Mouse (Mus musculus) MEL (cell line): ENCODE measurements at regions not wholly inside any gene's neighbourhood (a gene's known extent, or its start where the extent isn't known, plus 50 kb on each side); places are given as distances from the start of the nearest gene placed in this dataset.

Experiments used
- DNase-seq: peaks from one replicate; pipeline ENCODE4 v3.0.0; 2011; ENCODE audit warnings: low read depth, low spot score
- H3K27ac ChIP-seq: 2 replicates; pipeline ENCODE4 v1.5.1; 2012; ENCODE audit warnings: low read depth, mild to moderate bottlenecking, control low read depth, low read length, moderate library complexity; ENCODE audit not compliant: control insufficient read depth
- H3K27me3 ChIP-seq, 2 experiments: fragments of 150-350 bp in 1 of 2; sonication (generic) in 1 of 2; 2 replicates each; pipeline ENCODE4 v1.6.1; 2012; ENCODE audit warnings: low read length in 2 of 2, mild to moderate bottlenecking in 2 of 2, improper control_type of control experiment in 1 of 2, moderate library complexity in 1 of 2; ENCODE audit not compliant: insufficient read depth in 2 of 2, control insufficient read depth in 1 of 2
- H3K36me3 ChIP-seq, 2 experiments: 2 replicates each; pipeline ENCODE4 v1.6.1; 2012 to 2014; ENCODE audit warnings: low read length in 2 of 2, improper control_type of control experiment in 1 of 2, inconsistent platforms in 1 of 2, mild to moderate bottlenecking in 1 of 2; ENCODE audit not compliant: insufficient read depth in 2 of 2, control insufficient read depth in 1 of 2
- H3K4me1 ChIP-seq, 2 experiments: fragments of 150-350 bp in 1 of 2; sonication (generic) in 1 of 2; 2 replicates each; pipeline ENCODE4 v1.6.1; 2012; ENCODE audit warnings: low read length in 2 of 2, improper control_type of control experiment in 1 of 2, mild to moderate bottlenecking in 1 of 2; ENCODE audit not compliant: insufficient read depth in 2 of 2, control insufficient read depth in 1 of 2
- H3K4me3 ChIP-seq, 2 experiments: fragments of 150-350 bp in 1 of 2; sonication (generic) in 1 of 2; 2 replicates each; pipeline ENCODE4 v1.5.1; 2012; ENCODE audit warnings: low read depth in 2 of 2, low read length in 2 of 2, mild to moderate bottlenecking in 2 of 2, moderate library complexity in 2 of 2, control low read depth in 1 of 2, improper control_type of control experiment in 1 of 2; ENCODE audit not compliant: control insufficient read depth in 1 of 2, insufficient read depth in 1 of 2
- H3K79me2 ChIP-seq: 2 replicates; pipeline ENCODE4 v1.6.1; 2012; ENCODE audit warnings: mild to moderate bottlenecking, low read length, moderate library complexity; ENCODE audit not compliant: control insufficient read depth, poor library complexity, insufficient read depth
- H3K9ac ChIP-seq: 2 replicates; pipeline ENCODE4 v1.6.1; 2012; ENCODE audit warnings: low read depth, mild to moderate bottlenecking, control low read depth, low read length, moderate library complexity; ENCODE audit not compliant: control insufficient read depth, poor library complexity, severe bottlenecking
- H3K9me3 ChIP-seq: fragments of 150-350 bp; sonication (generic); replicated peaks from 2 replicates; pipeline ENCODE4 v1.6.1; 2012; ENCODE audit warnings: mild to moderate bottlenecking, low read length, improper control_type of control experiment, moderate library complexity; ENCODE audit not compliant: insufficient read depth
- CHD1 ChIP-seq: IDR thresholded peaks from 2 replicates; pipeline ENCODE4 v1.6.1; 2012; ENCODE audit warnings: low read depth, mild to moderate bottlenecking, inconsistent platforms, low read length, improper control_type of control experiment
- E2F4 ChIP-seq: IDR thresholded peaks from 2 replicates; pipeline ENCODE4 v1.6.1; 2011; ENCODE audit warnings: low read depth, low read length, improper control_type of control experiment, borderline replicate concordance
- ELF1 ChIP-seq: IDR thresholded peaks from 2 replicates; pipeline ENCODE4 v1.6.1; 2014; ENCODE audit warnings: low read depth, mild to moderate bottlenecking, inconsistent platforms, low read length, improper control_type of control experiment, moderate library complexity
- EP300 ChIP-seq, 2 experiments: IDR thresholded peaks; 2 replicates each; pipeline ENCODE4 v1.6.1; 2011; ENCODE audit warnings: improper control_type of control experiment in 2 of 2, low read length in 2 of 2, low read depth in 1 of 2, mild to moderate bottlenecking in 1 of 2
- GABPA ChIP-seq: IDR thresholded peaks from 2 replicates; pipeline ENCODE4 v1.6.1; 2012; ENCODE audit warnings: low read depth, mild to moderate bottlenecking, inconsistent platforms, low read length, improper control_type of control experiment, moderate library complexity
- HCFC1 ChIP-seq: IDR thresholded peaks from 2 replicates; pipeline ENCODE4 v1.6.1; 2012; ENCODE audit warnings: low read depth, mild to moderate bottlenecking, inconsistent platforms, low read length, improper control_type of control experiment, moderate library complexity
- MAFK ChIP-seq: IDR thresholded peaks from 2 replicates; pipeline ENCODE4 v1.6.1; 2011; ENCODE audit warnings: low read depth, mild to moderate bottlenecking, low read length, improper control_type of control experiment, borderline replicate concordance
- MAX ChIP-seq: IDR thresholded peaks from 2 replicates; pipeline ENCODE4 v1.6.1; 2011; ENCODE audit warnings: low read length, improper control_type of control experiment
- MEF2A ChIP-seq: IDR thresholded peaks from 2 replicates; pipeline ENCODE4 v1.6.1; 2014; ENCODE audit warnings: low read depth, mild to moderate bottlenecking, inconsistent platforms, low read length, improper control_type of control experiment; ENCODE audit not compliant: poor library complexity, insufficient replicate concordance, severe bottlenecking; ENCODE audit errors: extremely low read depth
- MYC ChIP-seq: IDR thresholded peaks from 2 replicates; pipeline ENCODE4 v1.6.1; 2011; ENCODE audit warnings: low read depth, mild to moderate bottlenecking, low read length, improper control_type of control experiment, moderate library complexity
- POLR2A ChIP-seq, 2 experiments: IDR thresholded peaks; 2 replicates each; pipeline ENCODE4 v1.6.1; 2011 to 2012; ENCODE audit warnings: low read length in 2 of 2, mild to moderate bottlenecking in 2 of 2, control low read depth in 1 of 2, improper control_type of control experiment in 1 of 2, low read depth in 1 of 2, moderate library complexity in 1 of 2; ENCODE audit not compliant: control insufficient read depth in 1 of 2, insufficient read depth in 1 of 2, poor library complexity in 1 of 2
- POLR2AphosphoS2 ChIP-seq: IDR thresholded peaks from 2 replicates; pipeline ENCODE4 v1.6.1; 2011; ENCODE audit warnings: low read length, improper control_type of control experiment
- SIN3A ChIP-seq: IDR thresholded peaks from 2 replicates; pipeline ENCODE4 v1.6.1; 2012; ENCODE audit warnings: low read length, improper control_type of control experiment, inconsistent platforms
- TBP ChIP-seq: IDR thresholded peaks from 2 replicates; pipeline ENCODE4 v1.8.0; 2011; ENCODE audit warnings: low read depth, low read length, improper control_type of control experiment
- TCF12 ChIP-seq: IDR thresholded peaks from 2 replicates; pipeline ENCODE4 v1.6.1; 2014; ENCODE audit warnings: low read depth, mild to moderate bottlenecking, inconsistent platforms, low read length, improper control_type of control experiment, moderate library complexity
- UBTF ChIP-seq: IDR thresholded peaks from 2 replicates; pipeline ENCODE4 v1.6.1; 2012; ENCODE audit warnings: low read depth, mild to moderate bottlenecking, inconsistent platforms, low read length, improper control_type of control experiment, moderate library complexity, borderline replicate concordance; ENCODE audit not compliant: insufficient read depth
- USF1 ChIP-seq: IDR thresholded peaks from 2 replicates; pipeline ENCODE4 v1.6.1; 2014; ENCODE audit warnings: low read depth, mild to moderate bottlenecking, inconsistent platforms, low read length, improper control_type of control experiment, moderate library complexity
- ZMIZ1 ChIP-seq: IDR thresholded peaks from 2 replicates; pipeline ENCODE4 v1.6.1; 2012; ENCODE audit warnings: low read depth, mild to moderate bottlenecking, inconsistent platforms, low read length, improper control_type of control experiment, moderate library complexity

DNA sequence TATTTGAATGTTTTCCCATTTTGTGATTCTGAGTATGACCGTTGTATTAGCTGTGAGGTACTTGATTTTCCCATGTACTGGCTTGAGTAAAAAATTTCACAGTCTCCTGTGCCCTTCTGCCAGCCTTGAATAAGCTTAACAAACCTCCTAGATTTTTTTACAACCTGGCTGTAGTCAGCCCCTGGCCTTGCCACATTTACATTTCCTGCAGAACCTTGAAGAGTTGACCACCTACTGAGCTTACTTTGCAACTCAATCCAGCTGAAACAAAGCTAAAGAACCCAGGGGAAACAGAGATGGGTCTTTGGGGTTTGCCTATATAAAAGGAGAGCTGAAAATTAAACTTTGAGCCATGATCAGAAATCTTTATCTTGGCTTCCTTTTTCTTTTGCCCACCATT is 661.0 kb downstream of the Sh2d4b start:
- TF ChIP-seq TBP = no peak
- no peak for TF ChIP-seq MYC
- no peak for TF ChIP-seq ELF1
- TF ChIP-seq UBTF = no peak
- no peak for TF ChIP-seq HCFC1
- no peak for TF ChIP-seq EP300 (IDR thresholded peaks at IDR 0.05; ENCODE audit: low read depth in 1 of 2, low read length in 2 of 2)
- TF ChIP-seq SIN3A = no peak
- no peak for TF ChIP-seq E2F4
- TF ChIP-seq TCF12 = no peak
- TF ChIP-seq GABPA = no peak
- no peak for TF ChIP-seq USF1
- no peak for TF ChIP-seq MAFK
- no peak for TF ChIP-seq CHD1
- no peak for TF ChIP-seq POLR2AphosphoS2
- TF ChIP-seq MEF2A = no peak
- no peak for TF ChIP-seq ZMIZ1
- TF ChIP-seq, all 39 proteins: peak for 0
- H3K27me3 ChIP-seq = no peaks in the 10 kb centered on the region
- no peaks in the 10 kb centered on the region for H3K9me3 ChIP-seq
- no peak for DNase-seq
- no peaks in the 10 kb centered on the region for H3K36me3 ChIP-seq
- H3K79me2 ChIP-seq = no peaks in the 10 kb centered on the region
- no peak overlapping the region for H3K4me3 ChIP-seq
- H3K27ac ChIP-seq = no peak overlapping the region
- H3K4me1 ChIP-seq = no peaks in the 10 kb centered on the region
- no peak overlapping the region for H3K9ac ChIP-seq

DNA sequence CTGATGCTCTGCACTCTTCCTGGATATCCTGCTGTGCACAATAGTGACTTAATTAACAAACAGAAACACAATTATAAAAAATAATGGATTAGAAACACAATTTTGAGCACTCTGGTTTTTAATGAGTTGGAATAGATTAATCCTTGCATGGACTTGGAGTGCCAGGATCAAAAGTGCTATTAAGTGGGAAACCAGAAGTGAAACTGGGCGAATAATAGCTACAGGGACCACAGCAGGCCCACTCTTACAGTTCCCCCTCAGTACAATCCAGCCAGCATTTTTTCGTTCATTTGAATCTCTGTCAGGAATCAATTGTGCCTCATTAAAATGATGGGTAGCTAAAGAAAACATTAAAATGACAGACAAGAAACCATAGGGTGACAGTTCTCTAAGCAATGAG is 668.7 kb downstream of the Sh2d4b start:
- H3K36me3 ChIP-seq = no peaks in the 10 kb centered on the region
- no peaks in the 10 kb centered on the region for H3K4me1 ChIP-seq
- no peaks in the 10 kb centered on the region for H3K9me3 ChIP-seq
- no peaks in the 10 kb centered on the region for H3K79me2 ChIP-seq
- no peak for DNase-seq
- H3K9ac ChIP-seq = no peak overlapping the region
- no peak overlapping the region for H3K27ac ChIP-seq
- TF ChIP-seq TCF12 = no peak
- TF ChIP-seq MAX = no peak
- no peak for TF ChIP-seq POLR2A (IDR thresholded peaks at IDR 0.05; ENCODE audit: control insufficient read depth in 1 of 2, insufficient read depth in 1 of 2, low read depth in 1 of 2, low read length in 2 of 2, poor library complexity in 1 of 2)
- no peaks in the 10 kb centered on the region for H3K27me3 ChIP-seq
- no peak overlapping the region for H3K4me3 ChIP-seq
